Mouse (Mus musculus) granulocyte monocyte progenitor cell, adult 5-6 weeks (primary cell): ENCODE data around the gene Best1. TPM values are rescaled to one million over a fixed set of nuclear protein-coding genes. Genes with fewer than 3 reads are reported as not detected.

Experiments used
- ATAC-seq: replicated peaks from 2 replicates; pipeline ENCODE4 v1.8.0; 2016; ENCODE audit warnings: mild to moderate bottlenecking, moderate TSS enrichment, inconsistent platforms; ENCODE audit not compliant: poor library complexity, severe bottlenecking
- total RNA-seq, 2 experiments: library from RNA; stranded (forward) in 1 of 2; stranded (reverse) in 1 of 2; fragments of 200-712, 200-1000 nt in 1 of 2; fragments of >200 nt in 1 of 2; fragmentation: Nextera tagmentation in 1 of 2; gene quantifications; 2 replicates each; pipeline ENCODE4 v1.2.3; 2014 to 2017

Gene Best1
- total RNA-seq, 2 experiments from 2014 or later = not detected

GRCm38 (mm10) chr19:10025169-10025875 lies 23.9 kb upstream of the Best1 start:
- ATAC-seq = no peak

- peak; percentile 51 for ATAC-seq
These were observed 21.9 kb upstream of the Best1 start for GRCm38 (mm10) chr19:10023304-10023758.

DNA sequence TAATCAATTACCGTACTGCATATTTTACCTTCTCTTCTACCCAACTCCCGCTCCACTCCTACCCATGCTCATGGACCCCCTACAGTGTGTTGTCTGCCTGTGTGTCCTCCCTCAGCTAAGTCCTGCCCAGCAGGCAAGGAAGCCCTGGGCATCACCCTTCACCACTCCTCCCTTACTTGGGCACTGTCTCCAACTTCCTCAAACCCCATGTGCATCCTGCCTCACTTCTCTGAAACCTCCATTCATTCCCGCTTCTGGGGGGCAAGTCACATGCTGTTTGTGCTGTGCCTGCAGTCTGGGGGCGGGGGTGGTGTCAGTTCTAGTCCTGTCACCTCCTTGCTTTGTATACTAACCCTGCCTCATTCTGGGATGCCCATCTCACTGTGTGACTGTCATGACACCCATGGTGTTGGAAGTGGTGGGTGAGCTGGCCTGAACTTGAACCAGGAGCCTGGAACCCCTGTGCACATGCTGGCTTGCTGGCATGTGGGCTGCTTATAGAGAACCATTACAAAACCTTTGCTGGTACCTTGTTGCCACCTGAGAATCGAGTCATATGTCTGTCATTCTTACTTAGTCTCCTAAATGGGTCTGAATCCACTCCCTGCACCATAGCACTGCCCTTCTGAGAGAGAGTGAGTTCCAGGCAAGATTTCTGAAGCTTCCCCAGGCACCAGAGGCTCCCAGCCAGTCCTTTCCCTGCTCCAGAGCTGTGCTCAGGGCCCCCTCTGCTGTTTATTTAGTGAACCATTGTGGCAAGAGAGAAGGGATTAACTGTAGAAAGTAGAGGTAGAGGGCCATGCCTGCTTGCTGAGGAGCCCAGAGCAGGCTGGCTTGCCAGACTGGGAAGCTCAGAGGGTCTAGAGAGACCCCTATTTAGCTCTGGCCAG lies 21.2 kb upstream of the Best1 start:
- peak; percentile 70 for ATAC-seq

DNA sequence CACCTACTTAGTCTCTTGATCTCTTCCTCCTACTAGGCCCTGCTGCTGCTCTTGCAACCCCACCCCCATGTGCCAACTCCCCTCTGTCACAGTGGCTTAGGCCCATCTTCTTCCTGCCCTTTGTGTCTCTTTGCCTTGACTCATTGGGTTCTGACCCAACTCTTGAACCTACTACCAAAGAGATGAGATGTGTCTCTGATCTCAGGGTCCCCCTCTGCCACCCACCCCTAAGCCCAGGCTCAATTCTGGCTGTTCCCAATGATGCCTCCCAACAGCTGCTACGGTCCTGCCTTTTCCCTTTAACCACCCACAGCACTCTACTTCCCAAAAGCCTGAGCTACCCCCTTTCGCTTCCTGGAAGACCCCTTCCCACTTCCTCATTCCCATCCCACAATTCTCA lies 20.5 kb upstream of the Best1 start:
- no peak for ATAC-seq

- no peak for ATAC-seq
These were observed 17.9 kb upstream of the Best1 start for GRCm38 (mm10) chr19:10019214-10019760.

DNA sequence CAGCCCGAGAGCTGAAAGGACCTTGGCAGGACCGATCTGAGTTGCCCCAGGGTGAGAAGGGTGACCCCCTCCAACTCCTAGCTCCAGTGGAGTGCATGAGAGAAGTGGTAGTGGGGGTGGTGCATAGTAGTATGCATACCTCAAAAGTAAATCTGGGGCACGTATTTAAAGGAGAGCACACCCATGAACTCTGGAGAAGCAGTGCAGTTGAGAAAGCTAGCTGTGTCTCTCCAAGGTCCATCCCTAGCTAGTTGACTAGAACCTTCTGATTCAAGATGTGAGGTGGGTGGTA lies 17.0 kb upstream of the Best1 start:
- no peak for ATAC-seq

- ATAC-seq = peak; percentile 82
These were observed 16.4 kb upstream of the Best1 start for GRCm38 (mm10) chr19:10017637-10018526.

- no peak for ATAC-seq
These were observed 14.7 kb upstream of the Best1 start for GRCm38 (mm10) chr19:10016151-10016550.

GRCm38 (mm10) chr19:10015442-10015841 lies 14.0 kb upstream of the Best1 start:
- ATAC-seq = no peak

DNA sequence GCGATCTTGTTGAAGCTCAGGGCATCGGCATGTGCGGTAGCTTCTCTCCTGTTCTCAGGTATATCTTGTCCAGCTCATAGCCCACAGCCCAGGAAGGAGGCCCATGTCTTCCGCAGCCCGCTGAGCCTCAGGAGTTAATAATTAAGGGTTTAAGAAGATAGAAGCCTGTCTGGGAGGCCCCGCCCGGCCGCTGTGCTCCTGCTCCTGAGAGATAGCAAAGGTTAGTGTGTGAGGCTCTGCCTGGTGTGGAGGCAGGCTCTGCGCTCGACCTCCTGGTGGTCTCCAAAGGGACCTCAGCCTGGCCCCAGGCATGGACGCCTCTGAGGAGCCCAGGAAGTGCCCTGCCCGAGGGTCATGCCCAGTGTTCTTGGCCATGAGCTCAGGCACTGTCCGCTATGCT lies 13.4 kb upstream of the Best1 start:
- no peak for ATAC-seq

GRCm38 (mm10) chr19:10013913-10014312 lies 12.5 kb upstream of the Best1 start:
- no peak for ATAC-seq

GRCm38 (mm10) chr19:10013348-10013747 lies 11.9 kb upstream of the Best1 start:
- ATAC-seq = no peak

- no peak for ATAC-seq
These were observed 11.4 kb upstream of the Best1 start for GRCm38 (mm10) chr19:10012827-10013278.

GRCm38 (mm10) chr19:10011408-10011807 lies 10.0 kb upstream of the Best1 start:
- ATAC-seq = no peak

DNA sequence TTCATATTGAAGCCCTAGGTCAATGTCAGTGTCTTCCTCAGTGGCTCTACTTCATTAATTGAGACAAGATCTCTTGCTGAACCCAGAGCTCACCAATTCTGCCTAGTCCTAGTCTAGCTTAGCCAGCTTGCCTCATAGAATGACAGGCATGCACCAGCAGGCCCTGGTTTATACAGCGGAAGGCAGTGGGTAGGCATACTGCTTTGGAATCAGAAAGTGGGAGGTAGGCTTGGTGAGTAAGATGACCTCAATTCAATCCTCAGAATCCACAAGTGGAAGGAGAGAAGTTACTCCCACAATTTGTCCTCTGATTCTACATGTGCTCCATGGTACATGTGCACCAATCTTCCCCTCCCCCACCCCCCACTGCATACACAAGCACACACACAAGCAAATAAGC lies 2.3 kb upstream of the Best1 start:
- no peak for ATAC-seq

DNA sequence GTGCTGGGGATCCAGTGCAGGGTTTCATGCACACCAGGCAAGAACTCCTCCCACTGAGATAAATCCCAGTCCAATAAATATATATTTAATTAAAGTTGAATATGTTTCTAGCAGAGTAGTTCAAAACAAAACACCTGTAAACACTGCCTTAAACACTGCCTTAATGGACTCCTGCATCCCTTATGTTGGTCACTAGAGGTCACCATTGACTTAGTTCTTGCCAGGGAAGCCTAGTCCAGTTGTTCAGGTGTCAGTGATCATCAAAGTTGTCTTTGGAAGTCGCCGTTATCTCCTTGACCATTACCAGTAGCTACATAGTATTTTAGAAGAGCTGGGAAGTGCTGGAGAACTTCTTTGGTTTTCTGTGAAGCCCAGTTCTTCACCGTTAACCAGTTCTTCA lies 1.1 kb downstream of the Best1 start:
- ATAC-seq = peak; percentile 77

- ATAC-seq = no peak
These were observed 2.5 kb downstream of the Best1 start for GRCm38 (mm10) chr19:9998736-9999486.

DNA sequence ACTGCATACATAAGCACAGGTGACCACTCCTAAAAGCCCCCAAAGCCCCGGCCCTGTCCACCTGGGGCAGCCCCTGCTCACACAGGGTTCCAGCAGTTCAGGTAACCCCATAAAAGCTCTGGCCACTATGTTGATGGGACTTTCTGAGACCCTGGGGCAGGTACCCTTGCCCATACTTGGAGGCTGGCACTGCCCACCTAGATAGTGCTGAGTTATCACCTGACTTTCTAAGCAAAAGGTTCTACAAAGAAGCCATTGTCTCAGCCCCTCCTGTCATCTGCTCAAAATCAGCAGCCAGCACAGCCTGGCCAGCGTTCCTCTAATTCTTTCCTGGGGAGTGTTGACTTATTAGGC lies 3.4 kb downstream of the Best1 start:
- ATAC-seq = no peak

DNA sequence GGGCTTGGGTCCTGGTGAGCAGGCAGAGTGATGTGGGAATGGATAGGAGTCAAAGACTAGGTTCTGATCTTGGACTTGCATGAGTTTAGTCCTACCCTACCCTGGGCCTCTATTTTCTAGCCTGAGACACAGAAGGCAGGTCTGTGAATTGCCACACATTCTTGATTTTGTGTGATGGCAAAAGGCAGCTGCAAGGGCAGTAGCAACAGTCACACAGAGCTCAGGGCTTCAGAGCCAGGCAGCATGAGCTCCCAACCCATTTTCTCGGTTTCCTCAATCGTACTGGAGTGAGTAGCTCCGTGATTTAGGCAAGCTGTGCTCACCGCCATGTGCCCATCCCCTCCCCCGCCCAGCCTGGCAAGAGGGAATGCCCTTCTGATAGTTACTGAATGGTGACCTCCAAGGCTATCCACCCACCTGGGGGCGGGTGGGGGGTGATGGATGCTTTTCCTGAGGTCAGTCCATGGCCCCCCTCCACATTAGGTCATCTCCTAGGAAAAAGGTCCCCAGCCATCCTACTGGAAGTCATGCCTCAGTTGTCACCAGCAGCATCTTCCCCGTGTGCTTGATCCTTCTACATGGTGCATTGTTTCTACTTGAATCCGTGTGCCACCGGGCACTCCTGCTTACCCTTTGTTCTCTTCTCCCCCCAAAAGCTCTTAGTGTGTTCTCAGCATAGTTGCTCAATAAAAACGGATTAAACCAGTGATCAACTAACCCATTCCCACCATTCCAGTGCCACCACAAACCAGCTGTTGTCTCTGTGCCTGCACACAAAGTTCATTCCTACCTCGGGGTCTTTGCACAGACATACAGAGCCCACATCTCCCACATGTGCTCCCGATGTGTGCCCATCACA lies 4.0 kb downstream of the Best1 start:
- ATAC-seq = no peak
